Mouse (Mus musculus) hindbrain, postnatal 0 days (tissue): ENCODE results near the gene Phgdh. TPM values are rescaled to one million over a fixed set of nuclear protein-coding genes. Genes with fewer than 3 reads are reported as not detected.

ENCODE experiments used
- ATAC-seq: fragments of 200-750 bp; cut with Nextera tagmentation; 2 replicates; pipeline ENCODE4 v1.8.0; 2017; ENCODE audit warnings: mild to moderate bottlenecking, moderate TSS enrichment, moderate library complexity
- DNase-seq: peaks from one replicate; pipeline ENCODE4 v3.0.0-alpha.2; 2015; ENCODE audit warnings: low spot score
- H3K27ac ChIP-seq: fragments of 300-500 bp; sonication (generic); 2 replicates; pipeline ENCODE4 v1.5.1; 2014; ENCODE audit warnings: mild to moderate bottlenecking
- H3K27me3 ChIP-seq: fragments of 300-500 bp; sonication (generic); 2 replicates; pipeline ENCODE4 v1.6.1; 2014; ENCODE audit warnings: low read length, mixed read lengths; ENCODE audit not compliant: insufficient read depth
- H3K36me3 ChIP-seq: fragments of 300-500 bp; sonication (generic); 2 replicates; pipeline ENCODE4 v1.6.1; 2014; ENCODE audit warnings: low read length, mixed read lengths; ENCODE audit not compliant: insufficient read depth
- H3K4me1 ChIP-seq: fragments of 300-500 bp; sonication (generic); 2 replicates; pipeline ENCODE4 v1.6.1; 2014; ENCODE audit warnings: antibody characterized with exemption, low read length, mixed read lengths; ENCODE audit not compliant: insufficient read depth
- H3K4me2 ChIP-seq: fragments of 300-500 bp; sonication (generic); 2 replicates; pipeline ENCODE4 v1.6.1; 2014; ENCODE audit warnings: low read depth, mild to moderate bottlenecking, low read length, moderate library complexity, mixed read lengths
- H3K4me3 ChIP-seq: fragments of 300-500 bp; sonication (generic); 2 replicates; pipeline ENCODE4 v1.5.1; 2014; ENCODE audit warnings: low read length
- H3K9ac ChIP-seq: fragments of 300-500 bp; sonication (generic); replicated peaks from 2 replicates; pipeline ENCODE4 v1.6.1; 2014; ENCODE audit warnings: mild to moderate bottlenecking, low read length, moderate library complexity, mixed read lengths
- H3K9me3 ChIP-seq: fragments of 300-500 bp; sonication (generic); 2 replicates; pipeline ENCODE4 v1.6.1; 2016; ENCODE audit warnings: low read length, mixed read lengths
- CTCF ChIP-seq: IDR thresholded peaks from 2 replicates; pipeline ENCODE4 v1.5.1; 2016; ENCODE audit warnings: antibody characterized with exemption, control low read depth, low read depth
- WGBS: fragments of 180-500 bp; shearing (Covaris S2); extraction: QIAGEN DNeasy Blood & Tissue Kit; methylation state at CpG from one replicate; pipeline ENCODE4 v1.1.7; 2014; 5-methylcytosine and 5-hydroxymethylcytosine counted together
- polyA plus RNA-seq: library from polyadenylated mRNA; unstranded; fragments of >200 nt; fragmentation: Nextera tagmentation; extraction: Ambion mirVana; gene quantifications from 2 replicates; pipeline ENCODE4 v1.2.1, GENCODE M21; 2015
- total RNA-seq: library from RNA; depleted of rRNA; stranded (reverse); fragments of >200 nt; gene quantifications from 2 replicates; pipeline ENCODE4 v1.2.3, GENCODE M21; 2014

Phgdh gene
- total and polyA plus RNA-seq, 2 experiments from 2014 or later: 261 to 370 TPM

DNA sequence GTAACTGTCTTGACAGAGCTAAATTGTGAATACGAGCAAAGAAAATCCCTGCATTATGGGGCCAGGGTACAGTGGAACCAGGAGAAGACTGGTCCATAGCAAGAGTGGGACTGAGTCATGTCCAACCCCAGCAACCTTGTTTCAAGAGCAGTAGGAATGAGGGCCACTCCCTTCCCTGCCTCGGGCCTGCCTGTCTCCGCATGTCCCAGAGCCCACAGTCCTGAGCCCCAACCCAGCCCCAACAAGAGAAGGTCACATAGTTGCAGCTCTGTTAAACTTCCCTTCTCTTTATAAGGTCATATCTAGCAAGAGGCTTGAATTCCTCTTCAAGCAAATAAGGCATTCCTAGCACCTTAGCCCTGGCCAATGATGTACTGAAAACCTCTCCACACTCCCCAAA lies 38.0 kb downstream of the Phgdh start:
- H3K27me3 ChIP-seq: no peaks in the 10 kb centered on the region
- no peak overlapping the region for H3K9ac ChIP-seq
- H3K9me3 ChIP-seq: no peaks in the 10 kb centered on the region
- no peaks in the 10 kb centered on the region for H3K4me1 ChIP-seq
- no peak overlapping the region for H3K4me3 ChIP-seq
- WGBS: 94% methylated on average over 3 of the region's 3 CpGs
- TF ChIP-seq CTCF: no peak
- H3K4me2 ChIP-seq: no peak overlapping the region
- DNase-seq: no peak
- no peak for ATAC-seq
- no peaks in the 10 kb centered on the region for H3K36me3 ChIP-seq
- H3K27ac ChIP-seq: no peak overlapping the region

- Histone ChIP-seq H3K9me3 (no peaks in the 10 kb centered on the region), H3K27ac (no peak overlapping the region), H3K27me3 (no peaks in the 10 kb centered on the region), H3K36me3 (no peaks in the 10 kb centered on the region), H3K9ac (no peak overlapping the region), H3K4me1 (no peaks in the 10 kb centered on the region), H3K4me3 (no peak overlapping the region), H3K4me2 (no peak overlapping the region)
- no peak for DNase-seq
- ATAC-seq: no peak
- WGBS: 94% methylated on average over 4 of the region's 4 CpGs
- TF ChIP-seq CTCF: no peak
Measured at GRCm38 (mm10) chr3:98300266-98300665, 39.5 kb downstream of the Phgdh start.

DNA sequence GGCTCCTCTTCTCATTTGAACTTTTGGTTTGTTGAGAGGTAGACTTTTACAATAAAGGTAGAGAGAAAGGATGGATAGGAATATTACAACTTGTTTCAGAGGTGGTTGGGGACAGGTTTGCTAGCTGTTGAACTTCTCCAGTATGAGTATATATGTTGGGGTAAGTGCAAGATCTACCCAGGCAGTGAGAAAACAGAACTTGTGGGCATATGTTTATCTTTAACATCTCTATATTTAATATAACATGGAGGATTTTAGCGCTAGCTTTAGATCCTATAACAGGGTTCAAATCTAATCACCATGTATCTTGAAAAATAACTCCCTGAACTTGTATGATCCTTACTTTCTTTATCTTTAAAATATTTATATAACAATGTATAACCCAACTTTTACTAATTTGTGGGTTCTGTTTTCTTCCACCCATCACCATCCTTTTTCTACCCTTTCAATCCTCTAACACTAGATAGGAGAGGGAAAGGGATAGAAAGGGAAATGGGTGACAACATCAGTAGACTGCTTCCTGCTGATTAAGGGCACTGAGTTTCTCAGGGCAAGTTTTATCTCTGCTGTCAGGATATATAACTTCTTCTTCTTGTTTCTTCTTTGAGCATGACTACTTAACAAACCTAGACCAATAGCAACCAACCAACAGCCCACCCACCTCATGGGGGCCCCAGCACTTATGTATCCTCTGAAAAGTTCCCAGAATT lies 40.2 kb downstream of the Phgdh start:
- H3K4me3 ChIP-seq: no peak overlapping the region
- H3K4me1 ChIP-seq: no peaks in the 10 kb centered on the region
- no peak for DNase-seq
- no peak overlapping the region for H3K9ac ChIP-seq
- H3K9me3 ChIP-seq: no peaks in the 10 kb centered on the region
- no peaks in the 10 kb centered on the region for H3K36me3 ChIP-seq
- no peak for TF ChIP-seq CTCF
- H3K27me3 ChIP-seq: no peaks in the 10 kb centered on the region
- no peak for ATAC-seq
- no peak overlapping the region for H3K27ac ChIP-seq
- no peak overlapping the region for H3K4me2 ChIP-seq
- 92% methylated on average over 1 of the region's 1 CpGs for WGBS

DNA sequence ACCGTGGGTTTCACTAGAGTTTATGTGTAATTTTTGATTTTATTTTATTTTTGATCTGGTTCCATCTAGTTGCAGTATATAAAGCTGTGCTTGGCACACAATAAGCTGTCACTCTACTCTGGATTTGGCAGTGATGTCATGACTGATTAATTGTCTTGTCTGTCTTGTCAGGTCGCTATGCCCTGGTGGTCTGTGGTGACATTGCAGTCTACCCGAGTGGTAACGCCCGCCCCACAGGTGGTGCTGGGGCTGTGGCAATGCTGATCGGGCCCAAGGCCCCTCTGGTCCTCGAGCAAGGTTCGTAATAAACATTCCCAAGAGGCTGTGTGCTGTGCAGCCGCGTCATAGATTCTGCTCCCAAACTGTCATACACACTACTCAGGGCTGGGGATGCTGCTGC lies 43.8 kb downstream of the Phgdh start:
- ATAC-seq: no peak
- 63% methylated on average over 10 of the region's 10 CpGs for WGBS
- TF ChIP-seq CTCF: peak; percentile 35

DNA sequence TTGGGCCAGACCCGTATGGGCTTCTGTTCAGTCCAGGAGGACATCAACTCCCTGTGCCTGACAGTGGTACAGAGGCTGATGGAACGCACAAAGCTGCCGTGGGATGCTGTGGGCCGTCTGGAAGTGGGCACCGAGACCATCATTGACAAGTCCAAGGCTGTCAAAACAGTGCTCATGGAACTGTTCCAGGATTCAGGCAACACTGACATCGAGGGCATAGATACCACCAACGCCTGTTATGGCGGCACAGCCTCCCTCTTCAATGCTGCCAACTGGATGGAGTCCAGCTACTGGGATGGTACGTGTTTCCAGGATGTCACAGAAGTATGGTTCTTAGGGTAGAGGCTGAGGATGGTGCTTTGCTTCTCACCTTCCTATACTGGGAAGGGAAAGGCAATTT lies 48.7 kb downstream of the Phgdh start:
- Histone ChIP-seq H3K27ac (no peak overlapping the region), H3K27me3 (no peaks in the 10 kb centered on the region), H3K4me1 (no peaks in the 10 kb centered on the region), H3K9ac (no peak overlapping the region), H3K4me2 (no peak overlapping the region), H3K4me3 (no peak overlapping the region), H3K36me3 (no peaks in the 10 kb centered on the region), H3K9me3 (no peaks in the 10 kb centered on the region)
- WGBS: 85% methylated on average over 9 of the region's 9 CpGs
- DNase-seq (no peak), ATAC-seq (no peak)
- no peak for TF ChIP-seq CTCF

More for the DNA sequence above, 43.8 kb downstream of the Phgdh start:
- no peak overlapping the region for H3K27ac ChIP-seq
- DNase-seq: peak; percentile 7
- H3K4me3 ChIP-seq: no peak overlapping the region
- H3K9ac ChIP-seq: no peak overlapping the region
- no peaks in the 10 kb centered on the region for H3K36me3 ChIP-seq
- H3K4me1 ChIP-seq: no peaks in the 10 kb centered on the region
- no peaks in the 10 kb centered on the region for H3K9me3 ChIP-seq
- H3K4me2 ChIP-seq: no peak overlapping the region
- no peaks in the 10 kb centered on the region for H3K27me3 ChIP-seq

GRCm38 (mm10) chr3:98283205-98283604 lies 56.6 kb downstream of the Phgdh start:
- Histone ChIP-seq H3K9me3 (no peaks in the 10 kb centered on the region), H3K4me1 (no peaks in the 10 kb centered on the region), H3K27me3 (no peaks in the 10 kb centered on the region), H3K4me3 (no peak overlapping the region), H3K36me3 (no peaks in the 10 kb centered on the region), H3K27ac (no peak overlapping the region), H3K4me2 (no peak overlapping the region), H3K9ac (no peak overlapping the region)
- 88% methylated on average over 5 of the region's 5 CpGs for WGBS
- TF ChIP-seq CTCF: no peak
- DNase-seq (no peak), ATAC-seq (no peak)

DNA sequence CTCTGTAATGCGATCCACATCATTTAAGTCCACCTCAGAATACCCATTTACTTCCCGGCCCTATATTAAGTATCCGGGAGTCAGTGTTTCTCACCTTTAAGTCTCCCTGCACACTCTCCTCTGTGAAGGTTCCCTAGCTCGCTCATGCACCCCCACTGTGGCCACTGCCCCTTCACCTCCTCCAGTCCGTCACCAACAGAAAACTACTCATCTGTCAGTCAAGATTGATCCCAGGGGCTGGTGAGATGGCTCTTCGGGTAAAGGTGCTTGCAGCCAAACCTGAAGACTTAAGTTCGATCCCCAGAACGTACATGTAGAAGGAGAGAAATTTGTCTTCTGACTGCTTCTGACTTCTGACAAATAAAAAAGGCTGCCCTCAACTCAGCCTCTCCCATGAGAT lies 57.4 kb downstream of the Phgdh start:
- TF ChIP-seq CTCF: no peak
- ATAC-seq (no peak), DNase-seq (no peak)
- Histone ChIP-seq H3K4me3 (no peak overlapping the region), H3K27me3 (no peaks in the 10 kb centered on the region), H3K9me3 (no peaks in the 10 kb centered on the region), H3K9ac (no peak overlapping the region), H3K36me3 (no peaks in the 10 kb centered on the region), H3K4me1 (no peaks in the 10 kb centered on the region), H3K4me2 (no peak overlapping the region), H3K27ac (no peak overlapping the region)
- whole genome bisulfite sequencing: 92% methylated on average over 8 of the region's 8 CpGs
